Mouse (Mus musculus) G1E (cell line): ENCODE data around the gene Gatad2b. TPM values are rescaled to one million over a fixed set of nuclear protein-coding genes. Genes with fewer than 3 reads are reported as not detected.
"Not testable (repeated sequence)": the region's sequence is repeated elsewhere in the genome, so short reads cannot be mapped to it uniquely, and the experiment has no call there.

ENCODE experiments used
- ATAC-seq: 2 replicates; pipeline ENCODE4 v1.8.0; 2016; ENCODE audit warnings: mild to moderate bottlenecking; ENCODE audit not compliant: insufficient number of reproducible peaks, poor library complexity, low FRiP score, severe bottlenecking; ENCODE audit errors: extremely low read depth
- DNase-seq: peaks from one replicate; pipeline ENCODE4 v3.0.0; 2012; ENCODE audit warnings: low spot score
- H3K27me3 ChIP-seq: 2 replicates; pipeline ENCODE4 v1.6.1; 2012; ENCODE audit warnings: mild to moderate bottlenecking, low read length, inconsistent platforms; ENCODE audit not compliant: insufficient read depth
- H3K36me3 ChIP-seq: replicated peaks from 2 replicates; pipeline ENCODE3; 2012; ENCODE audit warnings: mild to moderate bottlenecking, inconsistent platforms
- H3K4me1 ChIP-seq: 2 replicates; pipeline ENCODE4 v1.6.1; 2012; ENCODE audit warnings: low read depth, low read length, inconsistent platforms, mixed read lengths; ENCODE audit not compliant: insufficient read depth
- H3K4me3 ChIP-seq: 2 replicates; pipeline ENCODE4 v1.5.1; 2012; ENCODE audit warnings: low read depth, mild to moderate bottlenecking, inconsistent platforms, low read length, moderate library complexity, mixed read lengths
- H3K9me3 ChIP-seq: replicated peaks from 2 replicates; pipeline ENCODE4 v1.6.1; 2012; ENCODE audit warnings: inconsistent platforms
- CTCF ChIP-seq: IDR thresholded peaks from 2 replicates; pipeline ENCODE4 v1.5.1; 2012; ENCODE audit warnings: low read depth, low read length, inconsistent platforms, mixed read lengths
- GATA1 ChIP-seq: IDR thresholded peaks from 2 replicates; pipeline ENCODE4 v1.6.1; 2012; ENCODE audit warnings: borderline replicate concordance, low read length, inconsistent platforms, mixed read lengths
- GATA2 ChIP-seq: IDR thresholded peaks from 2 replicates; pipeline ENCODE4 v1.6.1; 2012; ENCODE audit warnings: low read depth, low read length, inconsistent platforms, borderline replicate concordance
- POLR2AphosphoS5 ChIP-seq: IDR thresholded peaks from 2 replicates; pipeline ENCODE4 v1.6.1; 2012; ENCODE audit warnings: low read depth, low read length, inconsistent platforms; ENCODE audit not compliant: insufficient replicate concordance
- TAL1 ChIP-seq: conservative IDR thresholded peaks from 2 replicates; pipeline ENCODE4 v1.6.1; 2012; ENCODE audit warnings: low read depth, low read length, inconsistent platforms, mixed read lengths
- polyA plus RNA-seq: library from polyadenylated mRNA; stranded (reverse); fragments of >175 nt; gene quantifications from 2 replicates; pipeline ENCODE4 v1.2.3, GENCODE M21; 2012
- total RNA-seq, 2 experiments: library from RNA; stranded (forward) in 1 of 2; stranded (reverse) in 1 of 2; fragments of 200-1000 nt in 1 of 2; fragments of >200 nt in 1 of 2; fragmentation: Nextera tagmentation in 1 of 2; gene quantifications; 2 replicates each; pipeline ENCODE4 v1.2.3; 2014 to 2017

The Gatad2b gene
- 176 and 211 TPM in 2 replicates for total RNA-seq (2014; fragmentation: Nextera tagmentation)
- 15.2 and 19.1 TPM in 2 replicates for total RNA-seq (2017)
- 5.1 and 6.8 TPM in 2 replicates for polyA plus RNA-seq

DNA sequence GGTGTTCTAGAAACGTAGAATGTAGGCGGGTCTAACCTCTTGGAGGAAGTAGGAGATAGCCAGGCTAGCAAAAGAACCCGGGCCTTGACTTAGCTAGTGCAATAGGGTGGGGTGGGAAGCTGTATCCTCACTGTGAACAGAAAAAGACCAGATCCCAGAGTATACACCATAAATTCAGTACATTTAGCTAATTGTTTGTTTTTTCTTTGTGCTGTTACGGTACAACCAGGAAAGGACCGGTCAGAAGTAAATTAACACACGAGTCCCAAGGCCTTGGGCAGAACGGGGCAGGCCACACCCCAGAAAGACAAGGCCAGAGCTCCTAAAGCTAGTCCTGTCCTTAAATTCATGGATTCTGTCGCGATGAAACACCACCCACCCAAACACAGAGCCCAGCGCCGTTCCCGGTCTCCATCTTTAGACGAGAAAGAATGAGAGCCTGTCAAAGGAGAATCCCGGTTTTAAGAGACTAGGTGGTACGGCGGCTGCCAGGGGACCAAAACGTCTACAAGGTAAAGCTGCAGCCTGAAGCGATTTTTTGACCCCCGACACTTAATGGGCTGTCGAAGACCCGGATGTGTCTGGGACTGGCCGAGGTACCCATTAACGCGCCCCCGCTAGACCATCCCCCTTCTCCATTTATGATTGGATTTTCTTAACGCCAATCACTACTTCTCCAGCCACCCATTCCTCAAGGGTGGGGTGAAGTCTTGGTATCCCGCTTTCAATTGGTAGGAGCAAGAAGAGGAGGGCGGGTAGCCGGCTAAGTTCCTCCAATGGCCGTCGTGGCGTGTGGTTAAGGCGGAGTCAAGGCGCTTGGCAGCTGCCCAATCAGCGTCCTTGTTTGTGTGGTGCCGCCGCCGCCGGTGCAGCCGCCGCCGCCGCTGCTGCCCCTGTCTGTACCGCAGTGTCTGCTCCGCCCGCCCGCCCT lies at the start of gene Gatad2b:
Gene Gatad2b, plus strand, starts transcription at position 834 of the 931 bp plus-strand sequence.
- ATAC-seq (peak; percentile 98), DNase-seq (peak; percentile 95)
- H3K4me1 ChIP-seq = peaks cover 36% of the 10 kb centered on the region
- TF ChIP-seq TAL1 (no peak), POLR2AphosphoS5 (no peak), GATA1 (no peak), GATA2 (no peak), CTCF (no peak)
- H3K9me3 ChIP-seq = no peaks in the 10 kb centered on the region
- peaks cover 22% of the 10 kb centered on the region for H3K36me3 ChIP-seq
- no peaks in the 10 kb centered on the region for H3K27me3 ChIP-seq
- peak within 1 kb of the TSS; percentile 78 for H3K4me3 ChIP-seq

DNA sequence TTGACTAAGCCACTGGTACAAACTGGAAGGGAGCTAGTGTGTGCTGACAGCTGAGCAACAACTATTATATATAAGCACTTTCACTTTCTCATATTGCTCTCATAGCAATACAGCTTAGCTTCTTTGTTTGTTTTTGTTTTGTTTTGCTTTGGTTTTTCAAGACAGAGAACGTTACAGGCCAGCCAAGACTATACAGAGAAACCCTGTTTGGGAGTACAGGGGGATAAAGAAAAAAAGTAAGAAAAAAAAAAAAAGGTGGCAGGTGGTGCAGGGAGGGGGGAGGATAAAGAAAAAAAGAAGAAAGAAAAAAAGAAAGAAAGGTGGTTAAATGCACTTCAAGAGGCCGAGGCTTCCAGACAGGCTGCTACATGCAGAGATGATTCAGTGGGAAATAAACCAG lies 47.6 kb upstream of the Gatad2b start:
- Histone ChIP-seq H3K36me3 (peaks cover 13% of the 10 kb centered on the region), H3K4me3 (no peak overlapping the region), H3K4me1 (peaks cover 50% of the 10 kb centered on the region), H3K9me3 (no peaks in the 10 kb centered on the region), H3K27me3 (peaks cover 19% of the 10 kb centered on the region)
- no peak for TF ChIP-seq POLR2AphosphoS5
- TF ChIP-seq GATA2 = no peak
- no peak for TF ChIP-seq GATA1
- no peak for TF ChIP-seq CTCF
- TF ChIP-seq TAL1 = no peak
- DNase-seq (no peak), ATAC-seq (no peak)

DNA sequence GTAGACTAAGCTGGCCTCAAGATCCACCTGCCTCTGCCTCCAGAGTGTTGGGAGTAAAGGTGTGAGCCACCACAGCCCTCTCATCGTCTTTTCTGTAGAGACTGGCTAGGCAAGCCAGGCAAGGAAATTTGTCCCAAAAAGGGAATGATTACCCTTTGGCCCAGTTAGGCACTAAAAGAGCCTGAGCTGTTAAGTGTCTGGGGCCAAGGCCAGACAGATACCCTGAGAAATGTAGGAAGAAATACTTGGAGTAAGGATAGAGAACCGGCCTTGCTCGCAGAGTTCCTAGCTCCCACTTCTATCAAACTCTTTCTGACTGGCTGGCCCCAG lies 45.4 kb upstream of the Gatad2b start:
- ATAC-seq = no peak
- no peak for TF ChIP-seq CTCF
- TF ChIP-seq TAL1 = no peak
- no peak for TF ChIP-seq GATA2
- no peak for TF ChIP-seq POLR2AphosphoS5
- TF ChIP-seq GATA1 = no peak

DNA sequence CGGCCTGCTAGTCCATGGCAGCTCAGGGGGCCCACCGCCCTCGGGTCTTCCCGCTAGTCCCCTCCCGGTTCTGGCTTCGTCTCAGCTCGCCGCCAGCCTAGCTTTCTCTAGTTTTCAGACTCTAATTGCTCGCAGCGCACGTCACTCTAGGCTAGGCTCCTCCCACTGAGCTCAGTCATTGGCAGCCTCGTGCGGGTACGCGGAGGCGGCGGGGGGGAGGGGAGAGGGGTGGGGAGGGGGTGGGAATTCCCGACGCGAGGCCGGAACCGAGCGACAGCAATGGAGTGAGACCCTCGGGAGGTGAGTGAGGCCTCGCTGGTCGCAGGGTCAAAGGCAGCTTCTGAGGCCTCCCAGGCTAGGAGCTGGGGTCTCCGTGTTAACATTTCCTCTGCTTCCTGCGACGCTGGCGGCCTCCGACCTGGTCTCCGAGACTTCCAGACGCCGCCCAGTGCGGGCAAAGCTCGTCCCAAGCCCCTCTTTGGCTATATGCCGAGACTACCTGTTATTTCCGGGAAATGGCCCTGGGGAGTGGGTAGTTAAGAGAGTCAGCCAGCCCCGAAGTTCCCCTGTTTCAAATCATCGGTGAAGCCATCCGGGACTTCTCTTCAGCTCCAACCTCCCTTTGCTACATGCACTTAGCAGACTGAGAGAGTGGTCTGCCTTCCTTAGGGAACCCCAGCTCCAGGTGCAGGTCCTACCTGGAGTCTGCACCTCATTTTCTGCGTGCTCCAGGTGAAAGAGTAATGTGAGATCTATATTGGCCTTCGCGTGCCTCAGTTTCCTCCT lies 44.8 kb upstream of the Gatad2b start, which contains the start of gene Slc39a1:
Gene Slc39a1, plus strand, starts transcription at position 213 of the 786 bp plus-strand sequence.
- no peaks in the 10 kb centered on the region for H3K9me3 ChIP-seq
- peaks cover 45% of the 10 kb centered on the region for H3K4me1 ChIP-seq
- peak within 1 kb of the TSS; percentile 75 for H3K4me3 ChIP-seq
- no peaks in the 10 kb centered on the region for H3K27me3 ChIP-seq
- ATAC-seq = peak; percentile 94
- peaks cover 30% of the 10 kb centered on the region for H3K36me3 ChIP-seq
- TF ChIP-seq GATA1 (no peak), TAL1 (no peak), CTCF (no peak), POLR2AphosphoS5 (no peak), GATA2 (no peak)
- DNase-seq = peak; percentile 94

More for the DNA sequence above, 45.4 kb upstream of the Gatad2b start:
- Histone ChIP-seq H3K27me3 (peaks cover 4% of the 10 kb centered on the region; the same call in 1 of the 2 replicates), H3K4me1 (peaks cover 45% of the 10 kb centered on the region), H3K4me3 (peak overlapping the region; percentile 75), H3K9me3 (no peaks in the 10 kb centered on the region), H3K36me3 (peaks cover 30% of the 10 kb centered on the region)
- no peak for DNase-seq

DNA sequence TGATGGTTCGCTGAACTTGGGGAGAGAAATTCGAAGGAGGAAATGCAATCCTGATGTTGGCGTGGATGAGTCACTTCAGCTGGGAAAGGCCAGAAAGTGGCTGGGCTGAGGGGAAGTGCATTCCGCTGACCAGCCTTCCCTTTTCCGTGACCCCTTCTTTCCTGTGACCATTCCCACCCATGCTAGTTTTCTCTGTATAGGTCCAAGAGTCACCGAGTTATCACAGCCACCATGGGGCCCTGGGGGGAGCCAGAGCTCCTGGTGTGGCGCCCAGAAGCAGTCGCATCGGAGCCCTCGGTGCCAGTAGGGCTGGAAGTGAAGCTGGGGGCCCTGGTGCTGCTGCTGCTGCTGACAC lies 44.3 kb upstream of the Gatad2b start:
- TF ChIP-seq CTCF (no peak), GATA2 (no peak), GATA1 (no peak), TAL1 (no peak), POLR2AphosphoS5 (no peak)
- 0 out of 2 replicates have a peak, but pooled peaks have one; percentile 9 for ATAC-seq
- peak overlapping the region; percentile 75 for H3K4me3 ChIP-seq
- H3K36me3 ChIP-seq = peaks cover 30% of the 10 kb centered on the region
- no peaks in the 10 kb centered on the region for H3K27me3 ChIP-seq
- peaks cover 48% of the 10 kb centered on the region for H3K4me1 ChIP-seq
- no peaks in the 10 kb centered on the region for H3K9me3 ChIP-seq
- peak; percentile 37 for DNase-seq

DNA sequence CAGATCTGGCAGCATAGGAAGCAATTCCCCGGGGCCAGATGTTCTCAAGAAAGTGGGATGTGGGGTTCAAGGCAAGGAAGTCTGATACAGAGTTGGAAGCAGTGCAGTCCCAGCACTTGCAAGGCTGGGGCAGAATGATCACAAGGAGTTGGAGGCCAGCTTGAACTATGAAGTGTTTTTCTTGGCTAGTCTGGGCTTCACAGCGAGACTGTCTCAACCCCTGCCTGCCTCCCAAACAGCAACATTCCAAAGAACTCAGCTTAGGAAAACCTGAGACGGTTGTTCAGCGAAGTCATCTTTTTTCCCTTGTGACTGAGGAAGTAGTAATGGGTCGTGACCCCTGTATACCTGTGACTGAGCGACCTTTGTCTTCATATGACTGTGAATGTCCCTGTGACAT lies 42.2 kb upstream of the Gatad2b start:
- no peaks in the 10 kb centered on the region for H3K27me3 ChIP-seq
- H3K4me1 ChIP-seq = peaks cover 48% of the 10 kb centered on the region
- no peak for TF ChIP-seq GATA1
- no peak for TF ChIP-seq TAL1
- no peak for TF ChIP-seq CTCF
- TF ChIP-seq GATA2 = no peak
- TF ChIP-seq POLR2AphosphoS5 = no peak
- no peaks in the 10 kb centered on the region for H3K9me3 ChIP-seq
- no peak for ATAC-seq
- H3K4me3 ChIP-seq = no peak overlapping the region
- no peak for DNase-seq
- peaks cover 30% of the 10 kb centered on the region for H3K36me3 ChIP-seq

DNA sequence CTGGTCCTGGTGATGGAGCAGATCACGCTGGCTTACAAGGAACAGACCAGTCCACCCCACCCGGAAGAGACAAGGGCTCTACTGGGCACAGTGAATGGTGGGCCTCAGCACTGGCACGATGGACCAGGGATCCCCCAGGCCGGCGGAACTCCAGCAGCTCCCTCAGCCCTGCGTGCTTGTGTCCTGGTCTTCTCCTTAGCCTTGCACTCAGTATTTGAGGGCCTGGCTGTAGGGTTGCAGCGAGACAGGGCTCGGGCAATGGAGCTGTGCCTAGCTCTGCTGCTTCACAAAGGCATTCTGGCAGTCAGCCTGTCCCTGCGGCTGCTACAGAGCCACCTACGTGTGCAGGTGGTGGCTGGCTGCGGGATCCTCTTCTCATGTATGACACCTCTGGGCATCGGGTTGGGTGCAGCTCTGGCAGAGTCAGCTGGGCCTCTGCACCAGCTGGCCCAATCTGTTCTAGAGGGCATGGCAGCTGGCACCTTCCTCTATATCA lies 41.2 kb upstream of the Gatad2b start:
- DNase-seq, H3K9me3 ChIP-seq, H3K4me3 ChIP-seq, ATAC-seq, H3K27me3 ChIP-seq: not testable (repeated sequence)
- peaks cover 40% of the 10 kb centered on the region for H3K36me3 ChIP-seq
- peaks cover 46% of the 10 kb centered on the region for H3K4me1 ChIP-seq

DNA sequence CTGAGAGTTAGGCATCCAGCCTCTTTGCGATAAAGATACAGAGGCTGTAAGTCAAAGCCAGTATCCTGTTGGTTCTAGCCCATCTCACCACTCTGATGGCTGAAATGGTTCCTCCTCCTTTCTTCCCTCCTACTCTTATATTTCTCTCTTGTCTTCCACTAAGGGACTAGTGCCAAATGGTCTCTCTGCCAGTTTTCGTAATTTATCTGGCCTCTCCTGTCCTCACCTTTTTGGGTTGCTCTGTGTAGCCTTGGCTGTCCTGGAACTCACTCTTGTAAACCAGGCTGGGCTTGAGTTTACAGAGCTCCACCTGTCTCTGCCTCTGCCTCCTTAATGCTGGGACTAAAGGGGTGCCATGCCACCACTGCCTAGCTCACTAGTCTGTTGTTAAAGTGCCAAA lies 40.3 kb upstream of the Gatad2b start:
- not testable (repeated sequence) for H3K9me3 ChIP-seq, H3K27me3 ChIP-seq, DNase-seq, ATAC-seq, H3K4me3 ChIP-seq
- Histone ChIP-seq H3K36me3 (peaks cover 49% of the 10 kb centered on the region), H3K4me1 (peaks cover 42% of the 10 kb centered on the region)
